Mouse (Mus musculus) midbrain, embryonic 14.5 days (tissue): ENCODE measurements around the gene Ttll13. TPM values are rescaled to one million over a fixed set of nuclear protein-coding genes. Genes with fewer than 3 reads are reported as not detected.
A peak's percentile ranks its signal among the peaks of the same experiment; 100 is the strongest.

Experiments used
- ATAC-seq: fragments of 200-750 bp; cut with Nextera tagmentation; 2 replicates; pipeline ENCODE4 v1.8.0; 2017; ENCODE audit warnings: moderate number of reproducible peaks, moderate library complexity; ENCODE audit not compliant: low FRiP score, low TSS enrichment
- DNase-seq: peaks from one replicate; pipeline ENCODE4 v3.0.0-alpha.2; 2015
- H3K27ac ChIP-seq: fragments of 300-500 bp; sonication (generic); replicated peaks from 2 replicates; pipeline ENCODE4 v1.5.1; 2014; ENCODE audit warnings: mild to moderate bottlenecking, low read depth, low read length, moderate library complexity
- H3K27me3 ChIP-seq: fragments of 300-500 bp; sonication (generic); 2 replicates; pipeline ENCODE4 v1.6.1; 2014; ENCODE audit warnings: low read length, control low read depth, mixed read lengths; ENCODE audit not compliant: control insufficient read depth, insufficient read depth
- H3K36me3 ChIP-seq: fragments of 300-500 bp; sonication (generic); 2 replicates; pipeline ENCODE4 v1.6.1; 2014; ENCODE audit warnings: low read length, control low read depth; ENCODE audit not compliant: control insufficient read depth, insufficient read depth
- H3K4me1 ChIP-seq: fragments of 300-500 bp; sonication (generic); 2 replicates; pipeline ENCODE4 v1.6.1; 2014; ENCODE audit warnings: mild to moderate bottlenecking, antibody characterized with exemption, low read length, control low read depth; ENCODE audit not compliant: control insufficient read depth, insufficient read depth
- H3K4me2 ChIP-seq: fragments of 300-500 bp; sonication (generic); 2 replicates; pipeline ENCODE4 v1.6.1; 2014; ENCODE audit warnings: mild to moderate bottlenecking, low read length, moderate library complexity
- H3K4me3 ChIP-seq: fragments of 300-500 bp; sonication (generic); replicated peaks from 2 replicates; pipeline ENCODE4 v1.5.1; 2014; ENCODE audit warnings: low read depth, low read length
- H3K9ac ChIP-seq: fragments of 300-500 bp; sonication (generic); replicated peaks from 2 replicates; pipeline ENCODE4 v1.6.1; 2014; ENCODE audit warnings: mild to moderate bottlenecking, low read length, moderate library complexity
- H3K9me3 ChIP-seq: fragments of 300-500 bp; sonication (generic); 2 replicates; pipeline ENCODE4 v1.6.1; 2016; ENCODE audit warnings: low read length, control low read depth, mixed read lengths; ENCODE audit not compliant: control insufficient read depth
- WGBS: fragments of 180-500 bp; shearing (Covaris S2); extraction: QIAGEN DNeasy Blood & Tissue Kit; methylation state at CpG from one replicate; pipeline ENCODE4 v1.1.7; 2014; 5-methylcytosine and 5-hydroxymethylcytosine counted together
- polyA plus RNA-seq: library from polyadenylated mRNA; unstranded; fragments of >200 nt; fragmentation: Nextera tagmentation; extraction: Ambion mirVana; gene quantifications from 2 replicates; pipeline ENCODE4 v1.2.1, GENCODE M21; 2014

Ttll13 gene
- polyA plus RNA-seq, 1 experiment from 2014 or later = 2.2 TPM

- Histone ChIP-seq H3K36me3 (peaks cover 10% of the 10 kb centered on the region), H3K9me3 (no peaks in the 10 kb centered on the region), H3K4me2 (no peak overlapping the region), H3K27ac (no peak overlapping the region), H3K4me3 (no peak overlapping the region), H3K27me3 (no peaks in the 10 kb centered on the region), H3K4me1 (peaks cover 6% of the 10 kb centered on the region), H3K9ac (no peak overlapping the region)
- 80% methylated on average over 10 of the region's 10 CpGs for WGBS
- DNase-seq = no peak
- ATAC-seq = no peak
These were observed 37.3 kb upstream of the Ttll13 start for GRCm38 (mm10) chr7:80208738-80209430.

- Histone ChIP-seq H3K9me3 (no peaks in the 10 kb centered on the region), H3K27me3 (no peaks in the 10 kb centered on the region), H3K4me3 (no peak overlapping the region), H3K4me2 (no peak overlapping the region), H3K4me1 (0 out of 2 replicates have a peak, but pooled peaks cover 2% of the 10 kb centered on the region), H3K36me3 (peaks cover 12% of the 10 kb centered on the region), H3K9ac (no peak overlapping the region), H3K27ac (no peak overlapping the region)
- no peak for DNase-seq
- WGBS = 86% methylated on average over 6 of the region's 6 CpGs
- ATAC-seq = no peak
These were observed 36.5 kb upstream of the Ttll13 start for GRCm38 (mm10) chr7:80209669-80210068.

DNA sequence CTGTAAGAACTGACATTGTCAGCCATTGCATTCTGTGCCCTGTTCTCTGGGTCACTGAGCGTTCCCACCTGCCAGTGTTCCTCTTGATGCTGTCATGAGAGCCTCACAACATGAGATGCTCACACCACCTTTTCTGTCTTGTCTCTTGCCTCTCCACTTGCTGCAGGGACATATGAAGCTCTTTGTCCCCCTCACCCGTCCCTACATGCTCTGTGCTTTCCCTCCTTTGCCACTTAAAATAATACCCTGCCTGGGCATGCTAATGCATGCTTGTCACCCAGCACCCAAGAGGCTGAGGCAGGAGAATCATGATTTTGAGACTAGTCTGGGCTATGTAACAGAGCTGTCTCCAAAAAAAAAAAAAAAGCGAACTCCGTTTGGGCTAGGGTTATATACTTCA lies 35.2 kb upstream of the Ttll13 start:
- H3K9ac ChIP-seq = no peak overlapping the region
- H3K4me1 ChIP-seq = peaks cover 6% of the 10 kb centered on the region; the same call in 1 of the 2 replicates
- WGBS = 83% methylated on average over 4 of the region's 4 CpGs
- no peaks in the 10 kb centered on the region for H3K9me3 ChIP-seq
- H3K4me3 ChIP-seq = no peak overlapping the region
- H3K27ac ChIP-seq = no peak overlapping the region
- DNase-seq (no peak), ATAC-seq (no peak)
- peaks cover 17% of the 10 kb centered on the region for H3K36me3 ChIP-seq
- no peak overlapping the region for H3K4me2 ChIP-seq
- no peaks in the 10 kb centered on the region for H3K27me3 ChIP-seq

DNA sequence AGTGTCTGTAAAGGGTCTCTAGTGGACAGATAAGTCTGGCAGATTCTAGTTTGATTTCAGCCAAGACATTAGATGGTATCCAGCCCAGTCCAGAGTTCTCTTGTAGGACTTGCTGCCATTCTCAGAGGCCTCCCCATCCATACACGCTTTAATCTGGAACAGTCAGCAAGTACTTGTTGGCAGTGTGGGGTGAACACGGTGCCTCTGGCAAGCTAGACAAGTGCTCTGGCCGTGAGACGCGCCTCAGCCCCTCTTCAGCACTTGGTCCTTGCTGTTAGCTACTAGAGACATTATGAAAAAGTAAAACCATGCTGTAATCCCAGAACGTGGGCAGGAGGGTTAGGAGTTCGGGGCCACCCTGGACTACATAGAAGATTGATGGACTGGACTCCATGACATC lies 32.6 kb upstream of the Ttll13 start:
- H3K4me1 ChIP-seq = peaks cover 3% of the 10 kb centered on the region; the same call in 1 of the 2 replicates
- no peaks in the 10 kb centered on the region for H3K27me3 ChIP-seq
- DNase-seq = no peak
- no peak for ATAC-seq
- no peaks in the 10 kb centered on the region for H3K9me3 ChIP-seq
- no peak overlapping the region for H3K27ac ChIP-seq
- H3K4me2 ChIP-seq = no peak overlapping the region
- no peak overlapping the region for H3K9ac ChIP-seq
- H3K36me3 ChIP-seq = peaks cover 40% of the 10 kb centered on the region
- no peak overlapping the region for H3K4me3 ChIP-seq
- 94% methylated on average over 7 of the region's 7 CpGs for WGBS

DNA sequence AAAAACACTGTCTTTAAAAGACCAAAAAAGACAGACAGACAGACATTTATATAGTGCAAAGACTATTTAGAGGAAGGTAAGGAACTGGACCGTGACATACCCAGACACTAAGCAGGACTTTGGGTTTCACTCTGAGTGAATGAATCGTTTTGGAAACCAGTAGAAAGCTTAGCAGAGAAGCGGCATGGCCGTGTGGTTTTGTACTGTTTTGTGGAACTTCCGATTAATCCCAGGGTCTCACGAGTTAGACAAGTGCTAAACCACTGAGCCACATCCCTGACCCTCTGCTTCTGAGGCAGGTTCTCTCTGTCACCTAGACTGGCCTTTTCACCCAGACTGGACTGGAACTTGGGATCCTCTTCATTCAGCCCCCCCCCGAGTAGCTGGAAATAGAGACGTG lies 31.7 kb upstream of the Ttll13 start:
- WGBS = 68% methylated on average over 8 of the region's 8 CpGs
- DNase-seq (no peak), ATAC-seq (no peak)
- Histone ChIP-seq H3K4me3 (no peak overlapping the region), H3K27ac (no peak overlapping the region), H3K4me2 (no peak overlapping the region), H3K27me3 (no peaks in the 10 kb centered on the region), H3K9ac (no peak overlapping the region; the same call in 1 of the 2 replicates), H3K9me3 (no peaks in the 10 kb centered on the region), H3K4me1 (peaks cover 3% of the 10 kb centered on the region; the same call in 1 of the 2 replicates), H3K36me3 (peaks cover 49% of the 10 kb centered on the region)

GRCm38 (mm10) chr7:80215398-80215797 lies 30.8 kb upstream of the Ttll13 start:
- no peaks in the 10 kb centered on the region for H3K9me3 ChIP-seq
- H3K4me3 ChIP-seq = no peak overlapping the region
- peaks cover 58% of the 10 kb centered on the region for H3K36me3 ChIP-seq
- peak overlapping the region; percentile 54; the same call in 1 of the 2 replicates for H3K9ac ChIP-seq
- peak; percentile 90 for DNase-seq
- H3K4me2 ChIP-seq = no peak overlapping the region
- 14% methylated on average over 4 of the region's 4 CpGs for WGBS
- peak; percentile 75 for ATAC-seq
- peak overlapping the region; percentile 78 for H3K27ac ChIP-seq
- H3K4me1 ChIP-seq = peaks cover 3% of the 10 kb centered on the region; the same call in 1 of the 2 replicates
- H3K27me3 ChIP-seq = no peaks in the 10 kb centered on the region

DNA sequence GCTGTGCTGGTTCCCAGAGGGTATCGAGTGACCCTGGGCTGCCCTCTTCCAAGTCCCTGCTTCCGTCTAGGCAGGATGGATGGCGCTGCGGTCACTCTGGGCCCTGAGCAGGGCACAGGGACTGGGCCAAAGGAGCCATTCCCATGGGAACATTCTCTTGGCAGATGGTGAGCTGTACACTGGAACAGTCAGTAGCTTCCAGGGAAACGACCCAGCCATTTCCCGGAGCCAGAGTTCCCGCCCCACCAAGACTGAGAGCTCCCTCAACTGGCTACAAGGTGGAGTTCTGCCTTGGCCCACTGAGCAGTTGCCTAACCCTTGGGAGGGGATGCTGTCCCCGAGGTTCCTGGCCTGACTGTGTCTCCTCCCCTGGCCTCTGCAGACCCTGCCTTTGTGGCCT lies 29.6 kb upstream of the Ttll13 start:
- 73% methylated on average over 8 of the region's 8 CpGs for WGBS
- Histone ChIP-seq H3K4me1 (peaks cover 3% of the 10 kb centered on the region; the same call in 1 of the 2 replicates), H3K27me3 (no peaks in the 10 kb centered on the region), H3K27ac (no peak overlapping the region), H3K36me3 (peaks cover 70% of the 10 kb centered on the region), H3K4me3 (no peak overlapping the region), H3K9me3 (no peaks in the 10 kb centered on the region), H3K9ac (no peak overlapping the region), H3K4me2 (no peak overlapping the region)
- DNase-seq (no peak), ATAC-seq (peak; percentile 2; the same call in 1 of the 2 replicates)

DNA sequence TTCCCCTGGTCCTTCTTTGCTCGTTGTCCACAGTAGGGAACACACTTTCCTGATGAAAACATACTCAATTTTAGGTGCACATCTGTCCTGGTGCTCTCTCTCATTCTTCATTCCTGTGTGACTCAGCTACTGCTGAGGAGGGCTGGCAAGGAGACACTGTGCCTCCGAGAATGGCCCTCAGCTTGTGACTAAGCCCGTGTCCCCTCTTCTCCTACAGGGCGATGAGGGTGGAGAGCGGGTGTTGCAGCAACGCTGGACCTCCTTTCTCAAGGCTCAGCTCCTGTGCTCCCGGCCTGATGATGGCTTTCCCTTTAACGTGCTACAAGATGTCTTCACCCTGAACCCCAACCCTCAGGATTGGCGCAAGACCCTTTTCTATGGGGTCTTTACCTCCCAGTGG lies 27.5 kb upstream of the Ttll13 start:
- no peak overlapping the region for H3K27ac ChIP-seq
- ATAC-seq (no peak), DNase-seq (no peak)
- WGBS = 94% methylated on average over 9 of the region's 9 CpGs
- no peak overlapping the region for H3K9ac ChIP-seq
- no peaks in the 10 kb centered on the region for H3K9me3 ChIP-seq
- no peaks in the 10 kb centered on the region for H3K27me3 ChIP-seq
- peaks cover 79% of the 10 kb centered on the region for H3K36me3 ChIP-seq
- no peak overlapping the region for H3K4me3 ChIP-seq
- peaks cover 3% of the 10 kb centered on the region; the same call in 1 of the 2 replicates for H3K4me1 ChIP-seq
- H3K4me2 ChIP-seq = no peak overlapping the region

DNA sequence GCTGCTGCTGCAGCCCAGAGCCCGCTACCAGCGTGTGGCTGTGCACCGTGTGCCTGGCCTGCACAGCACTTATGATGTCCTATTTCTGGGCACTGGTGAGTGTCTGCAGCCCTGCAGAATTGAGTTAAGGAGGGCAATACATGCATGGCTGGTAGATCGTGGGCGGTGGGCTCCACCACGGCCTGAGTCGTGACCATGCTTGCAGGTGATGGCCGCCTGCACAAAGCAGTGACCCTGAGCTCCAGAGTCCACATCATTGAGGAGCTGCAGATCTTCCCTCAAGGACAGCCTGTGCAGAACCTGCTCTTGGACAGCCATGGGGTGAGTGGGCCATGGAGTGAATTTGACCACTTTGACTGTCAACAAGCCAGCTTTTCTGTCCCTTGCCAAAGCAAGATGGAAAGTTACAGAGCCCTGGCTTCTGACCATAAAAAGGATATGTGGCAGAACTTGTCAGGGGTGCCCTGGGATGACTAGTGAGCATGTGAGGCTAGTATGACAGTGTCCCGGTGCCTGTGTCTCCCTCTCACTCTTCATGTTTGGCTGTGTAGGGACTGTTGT lies 25.9 kb upstream of the Ttll13 start:
- H3K36me3 ChIP-seq = peaks cover 92% of the 10 kb centered on the region
- H3K27ac ChIP-seq = no peak overlapping the region
- H3K9me3 ChIP-seq = no peaks in the 10 kb centered on the region
- no peaks in the 10 kb centered on the region; the same call in 1 of the 2 replicates for H3K4me1 ChIP-seq
- ATAC-seq (no peak), DNase-seq (no peak)
- WGBS = 96% methylated on average over 9 of the region's 9 CpGs
- H3K4me2 ChIP-seq = no peak overlapping the region
- no peak overlapping the region for H3K9ac ChIP-seq
- H3K27me3 ChIP-seq = no peaks in the 10 kb centered on the region
- H3K4me3 ChIP-seq = no peak overlapping the region
